Mouse (Mus musculus): ENCODE measurements at regions not wholly inside any gene's neighbourhood (a gene's known extent, or its start where the extent isn't known, plus 50 kb on each side); places are given as distances from the start of the nearest gene placed in this dataset.

- DNase-seq (ENCODE audit: low spot score) (no peak), ATAC-seq (replicated peaks; ENCODE audit: low FRiP score) (no peak)
- 59% methylated on average over 8 of the region's 8 CpGs for WGBS
- no peaks in the 10 kb centered on the region for H3K9me3 ChIP-seq (ENCODE audit: control insufficient read depth, low read length)
- no peak overlapping the region for H3K4me3 ChIP-seq (ENCODE audit: low read depth, low read length)
- no peak overlapping the region for H3K9ac ChIP-seq (ENCODE audit: low read length)
- H3K27ac ChIP-seq (ENCODE audit: low read depth, low read length) = no peak overlapping the region
- no peak overlapping the region for H3K4me2 ChIP-seq (ENCODE audit: low read depth, low read length, severe bottlenecking)
- peaks cover 13% of the 10 kb centered on the region; the same call in 1 of the 2 replicates for H3K4me1 ChIP-seq (replicated peaks; ENCODE audit: control insufficient read depth, insufficient read depth, low read length)
- H3K36me3 ChIP-seq (ENCODE audit: control insufficient read depth, insufficient read depth, low read length) = no peaks in the 10 kb centered on the region; the same call in 1 of the 2 replicates
- H3K27me3 ChIP-seq (ENCODE audit: control insufficient read depth, insufficient read depth, low read length) = no peaks in the 10 kb centered on the region
These were observed 323.2 kb downstream of the Tbc1d1 start for GRCm38 (mm10) chr5:64479315-64479714.

- no peaks in the 10 kb centered on the region for H3K27me3 ChIP-seq (ENCODE audit: control insufficient read depth, insufficient read depth, low read length)
- H3K4me1 ChIP-seq (replicated peaks; ENCODE audit: control insufficient read depth, insufficient read depth, low read length) = peaks cover 2% of the 10 kb centered on the region; the same call in 1 of the 2 replicates
- no peak overlapping the region for H3K4me3 ChIP-seq (ENCODE audit: low read depth, low read length)
- no peaks in the 10 kb centered on the region for H3K36me3 ChIP-seq (ENCODE audit: control insufficient read depth, insufficient read depth, low read length)
- no peak overlapping the region for H3K27ac ChIP-seq (ENCODE audit: low read depth, low read length)
- no peak for ATAC-seq (replicated peaks; ENCODE audit: low FRiP score)
- no peak overlapping the region for H3K9ac ChIP-seq (ENCODE audit: low read length)
- 90% methylated on average over 3 of the region's 3 CpGs for WGBS
- H3K9me3 ChIP-seq (ENCODE audit: control insufficient read depth, low read length) = no peaks in the 10 kb centered on the region; the same call in 1 of the 2 replicates
- H3K4me2 ChIP-seq (ENCODE audit: low read depth, low read length, severe bottlenecking) = no peak overlapping the region
- DNase-seq (ENCODE audit: low spot score) = no peak
These were observed 318.1 kb upstream of the Klf3 start for GRCm38 (mm10) chr5:64485043-64485442.

- Histone ChIP-seq H3K27me3 (ENCODE audit: control insufficient read depth, insufficient read depth, low read length) (no peaks in the 10 kb centered on the region), H3K9ac (ENCODE audit: low read length) (no peak overlapping the region), H3K4me3 (ENCODE audit: low read depth, low read length) (no peak overlapping the region), H3K4me1 (replicated peaks; ENCODE audit: control insufficient read depth, insufficient read depth, low read length) (peaks cover 5% of the 10 kb centered on the region), H3K4me2 (ENCODE audit: low read depth, low read length, severe bottlenecking) (no peak overlapping the region), H3K27ac (ENCODE audit: low read depth, low read length) (no peak overlapping the region), H3K36me3 (ENCODE audit: control insufficient read depth, insufficient read depth, low read length) (no peaks in the 10 kb centered on the region), H3K9me3 (ENCODE audit: control insufficient read depth, low read length) (no peaks in the 10 kb centered on the region; the same call in 1 of the 2 replicates)
- ATAC-seq (replicated peaks; ENCODE audit: low FRiP score) (no peak), DNase-seq (ENCODE audit: low spot score) (no peak)
- whole genome bisulfite sequencing = 92% methylated on average over 6 of the region's 6 CpGs
These were observed 317.3 kb upstream of the Klf3 start for GRCm38 (mm10) chr5:64485856-64486255.

- ATAC-seq (replicated peaks; ENCODE audit: low FRiP score) = no peak
- Histone ChIP-seq H3K9ac (ENCODE audit: low read length) (no peak overlapping the region), H3K4me1 (replicated peaks; ENCODE audit: control insufficient read depth, insufficient read depth, low read length) (peaks cover 5% of the 10 kb centered on the region)
These were observed 316.4 kb upstream of the Klf3 start for GRCm38 (mm10) chr5:64486761-64487160.

GRCm38 (mm10) chr5:64487698-64488398 is 315.3 kb upstream of the Klf3 start:
- peaks cover 5% of the 10 kb centered on the region for H3K4me1 ChIP-seq (replicated peaks; ENCODE audit: control insufficient read depth, insufficient read depth, low read length)
- H3K4me3 ChIP-seq (ENCODE audit: low read depth, low read length) = no peak overlapping the region
- DNase-seq (ENCODE audit: low spot score) = no peak
- no peaks in the 10 kb centered on the region for H3K27me3 ChIP-seq (ENCODE audit: control insufficient read depth, insufficient read depth, low read length)
- ATAC-seq (replicated peaks; ENCODE audit: low FRiP score) = no peak
- no peaks in the 10 kb centered on the region for H3K36me3 ChIP-seq (ENCODE audit: control insufficient read depth, insufficient read depth, low read length)
- H3K9me3 ChIP-seq (ENCODE audit: control insufficient read depth, low read length) = no peaks in the 10 kb centered on the region; the same call in 1 of the 2 replicates
- 88% methylated on average over 14 of the region's 14 CpGs for WGBS
- no peak overlapping the region for H3K27ac ChIP-seq (ENCODE audit: low read depth, low read length)
- no peak overlapping the region for H3K9ac ChIP-seq (ENCODE audit: low read length)
- no peak overlapping the region for H3K4me2 ChIP-seq (ENCODE audit: low read depth, low read length, severe bottlenecking)

More at GRCm38 (mm10) chr5:64486761-64487160, 316.4 kb upstream of the Klf3 start:
- no peaks in the 10 kb centered on the region; the same call in 1 of the 2 replicates for H3K9me3 ChIP-seq (ENCODE audit: control insufficient read depth, low read length)
- no peak overlapping the region for H3K4me3 ChIP-seq (ENCODE audit: low read depth, low read length)
- 96% methylated on average over 1 of the region's 1 CpGs for WGBS
- no peaks in the 10 kb centered on the region for H3K36me3 ChIP-seq (ENCODE audit: control insufficient read depth, insufficient read depth, low read length)
- H3K27me3 ChIP-seq (ENCODE audit: control insufficient read depth, insufficient read depth, low read length) = no peaks in the 10 kb centered on the region
- H3K4me2 ChIP-seq (ENCODE audit: low read depth, low read length, severe bottlenecking) = no peak overlapping the region
- DNase-seq (ENCODE audit: low spot score) = no peak
- H3K27ac ChIP-seq (ENCODE audit: low read depth, low read length) = no peak overlapping the region

GRCm38 (mm10) chr5:64489656-64490444 is 313.3 kb upstream of the Klf3 start:
- ATAC-seq (replicated peaks; ENCODE audit: low FRiP score) = peak; percentile 77; the same call in 1 of the 2 replicates
- no peaks in the 10 kb centered on the region for H3K36me3 ChIP-seq (ENCODE audit: control insufficient read depth, insufficient read depth, low read length)
- no peak overlapping the region for H3K4me2 ChIP-seq (ENCODE audit: low read depth, low read length, severe bottlenecking)
- peak overlapping the region; percentile 55 for H3K27ac ChIP-seq (ENCODE audit: low read depth, low read length)
- WGBS = 26% methylated on average over 4 of the region's 4 CpGs
- no peak overlapping the region for H3K4me3 ChIP-seq (ENCODE audit: low read depth, low read length)
- DNase-seq (ENCODE audit: low spot score) = no peak
- H3K4me1 ChIP-seq (replicated peaks; ENCODE audit: control insufficient read depth, insufficient read depth, low read length) = peaks cover 5% of the 10 kb centered on the region
- H3K9me3 ChIP-seq (ENCODE audit: control insufficient read depth, low read length) = no peaks in the 10 kb centered on the region; the same call in 1 of the 2 replicates
- no peaks in the 10 kb centered on the region for H3K27me3 ChIP-seq (ENCODE audit: control insufficient read depth, insufficient read depth, low read length)
- no peak overlapping the region for H3K9ac ChIP-seq (ENCODE audit: low read length)

- Histone ChIP-seq H3K36me3 (ENCODE audit: control insufficient read depth, insufficient read depth, low read length) (no peaks in the 10 kb centered on the region), H3K27me3 (ENCODE audit: control insufficient read depth, insufficient read depth, low read length) (no peaks in the 10 kb centered on the region), H3K9ac (ENCODE audit: low read length) (no peak overlapping the region), H3K4me3 (ENCODE audit: low read depth, low read length) (no peak overlapping the region), H3K9me3 (ENCODE audit: control insufficient read depth, low read length) (no peaks in the 10 kb centered on the region; the same call in 1 of the 2 replicates), H3K27ac (ENCODE audit: low read depth, low read length) (peak overlapping the region; percentile 55), H3K4me2 (ENCODE audit: low read depth, low read length, severe bottlenecking) (no peak overlapping the region), H3K4me1 (replicated peaks; ENCODE audit: control insufficient read depth, insufficient read depth, low read length) (peaks cover 5% of the 10 kb centered on the region)
- DNase-seq (ENCODE audit: low spot score) (no peak), ATAC-seq (replicated peaks; ENCODE audit: low FRiP score) (peak; percentile 51; the same call in 1 of the 2 replicates)
- WGBS = 29% methylated on average over 5 of the region's 5 CpGs
These were observed 312.7 kb upstream of the Klf3 start for GRCm38 (mm10) chr5:64490445-64490950.

GRCm38 (mm10) chr5:64494429-64494828 is 308.8 kb upstream of the Klf3 start:
- ATAC-seq (replicated peaks; ENCODE audit: low FRiP score) = no peak
- no peak overlapping the region for H3K4me3 ChIP-seq (ENCODE audit: low read depth, low read length)
- 96% methylated on average over 4 of the region's 4 CpGs for WGBS
- no peak for DNase-seq (ENCODE audit: low spot score)
- H3K9me3 ChIP-seq (ENCODE audit: control insufficient read depth, low read length) = no peaks in the 10 kb centered on the region
- no peaks in the 10 kb centered on the region for H3K27me3 ChIP-seq (ENCODE audit: control insufficient read depth, insufficient read depth, low read length)
- H3K36me3 ChIP-seq (ENCODE audit: control insufficient read depth, insufficient read depth, low read length) = no peaks in the 10 kb centered on the region
- no peak overlapping the region for H3K9ac ChIP-seq (ENCODE audit: low read length)
- H3K4me2 ChIP-seq (ENCODE audit: low read depth, low read length, severe bottlenecking) = no peak overlapping the region
- no peak overlapping the region for H3K27ac ChIP-seq (ENCODE audit: low read depth, low read length)
- H3K4me1 ChIP-seq (replicated peaks; ENCODE audit: control insufficient read depth, insufficient read depth, low read length) = peaks cover 5% of the 10 kb centered on the region

Measured in forebrain, embryonic 11.5 days (tissue).